Mouse (Mus musculus): ENCODE results near the gene Rp9.

DNA sequence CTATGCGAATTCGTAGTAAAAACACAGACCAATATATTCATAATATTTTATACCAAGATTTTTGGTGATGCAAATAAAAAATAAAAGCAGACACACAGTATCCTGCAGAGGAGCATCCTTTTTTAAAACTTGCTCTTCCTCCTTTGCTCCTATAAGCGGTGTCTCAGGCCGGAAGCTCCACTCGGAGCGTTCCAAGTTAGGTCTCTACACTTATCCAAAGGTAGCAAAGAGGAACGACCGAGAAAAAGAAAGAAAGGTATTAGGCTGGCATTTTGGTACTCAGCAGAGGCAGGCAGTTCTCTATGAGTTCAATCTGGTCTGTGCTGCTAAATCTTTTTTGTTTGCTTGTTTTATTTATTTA is 664 bp downstream of the Rp9 start:
- TF ChIP-seq CTCF (IDR thresholded peaks at IDR 0.05; ENCODE audit: borderline replicate concordance, insufficient read depth, low read depth, low read length) (no peak), POLR2A (IDR thresholded peaks at IDR 0.05; ENCODE audit: borderline replicate concordance, insufficient read depth, low read length) (no peak)

Measured in cerebellum, adult 2 months (tissue).